Mouse (Mus musculus) retina, postnatal 7 days (tissue): ENCODE measurements around the gene S100pbp.
A peak's percentile ranks its signal among the peaks of the same experiment; 100 is the strongest.

Experiments
- DNase-seq: peaks from one replicate; pipeline ENCODE4 v3.0.0-alpha.2; 2012; ENCODE audit warnings: low read depth, low spot score

The S100pbp gene

GRCm38 (mm10) chr4:129157541-129157940 is 32.0 kb downstream of the S100pbp start:
- no peak for DNase-seq

- DNase-seq = no peak
Observed at GRCm38 (mm10) chr4:129151276-129151811, 38.2 kb downstream of the S100pbp start.

GRCm38 (mm10) chr4:129149321-129149720 is 40.2 kb downstream of the S100pbp start:
- DNase-seq = no peak

- no peak for DNase-seq
Observed at GRCm38 (mm10) chr4:129147552-129148103, 41.9 kb downstream of the S100pbp start.

- DNase-seq = no peak
Observed at GRCm38 (mm10) chr4:129146392-129146791, 43.1 kb downstream of the S100pbp start.

- no peak for DNase-seq
Observed at GRCm38 (mm10) chr4:129145943-129146342, 43.6 kb downstream of the S100pbp start.

- no peak for DNase-seq
Observed at GRCm38 (mm10) chr4:129145411-129145810, 44.1 kb downstream of the S100pbp start.

- DNase-seq = no peak
Observed at GRCm38 (mm10) chr4:129144401-129145367, 44.8 kb downstream of the S100pbp start.

- no peak for DNase-seq
Observed at GRCm38 (mm10) chr4:129143509-129143908, 46.0 kb downstream of the S100pbp start.

- no peak for DNase-seq
Observed at GRCm38 (mm10) chr4:129142439-129143045, 47.0 kb downstream of the S100pbp start.

GRCm38 (mm10) chr4:129141560-129142438 is 47.7 kb downstream of the S100pbp start:
- no peak for DNase-seq

- no peak for DNase-seq
Observed at GRCm38 (mm10) chr4:129140808-129141207, 48.7 kb downstream of the S100pbp start.

GRCm38 (mm10) chr4:129139642-129140041 is 49.9 kb downstream of the S100pbp start:
- no peak for DNase-seq

- no peak for DNase-seq
Observed at GRCm38 (mm10) chr4:129137392-129138321, 51.9 kb downstream of the S100pbp start.

GRCm38 (mm10) chr4:129136579-129137391 is 52.7 kb downstream of the S100pbp start, which contains the start of gene Fndc5:
Gene Fndc5 (plus strand): TSS chr4:129136999.
- no peak for DNase-seq

- no peak for DNase-seq
Observed at GRCm38 (mm10) chr4:129136189-129136578, 53.3 kb downstream of the S100pbp start.

GRCm38 (mm10) chr4:129135637-129136036 is 53.9 kb downstream of the S100pbp start:
- no peak for DNase-seq

- peak; percentile 80 for DNase-seq
Observed at GRCm38 (mm10) chr4:129134799-129135585, 54.5 kb downstream of the S100pbp start.
